Mouse (Mus musculus): Measurements from ENCODE around the gene Ablim1. TPM values are rescaled to one million over a fixed set of nuclear protein-coding genes. Genes with fewer than 3 reads are reported as not detected.

Ablim1 gene
- polyA plus RNA-seq, 1 experiment, result 9.8 TPM

DNA sequence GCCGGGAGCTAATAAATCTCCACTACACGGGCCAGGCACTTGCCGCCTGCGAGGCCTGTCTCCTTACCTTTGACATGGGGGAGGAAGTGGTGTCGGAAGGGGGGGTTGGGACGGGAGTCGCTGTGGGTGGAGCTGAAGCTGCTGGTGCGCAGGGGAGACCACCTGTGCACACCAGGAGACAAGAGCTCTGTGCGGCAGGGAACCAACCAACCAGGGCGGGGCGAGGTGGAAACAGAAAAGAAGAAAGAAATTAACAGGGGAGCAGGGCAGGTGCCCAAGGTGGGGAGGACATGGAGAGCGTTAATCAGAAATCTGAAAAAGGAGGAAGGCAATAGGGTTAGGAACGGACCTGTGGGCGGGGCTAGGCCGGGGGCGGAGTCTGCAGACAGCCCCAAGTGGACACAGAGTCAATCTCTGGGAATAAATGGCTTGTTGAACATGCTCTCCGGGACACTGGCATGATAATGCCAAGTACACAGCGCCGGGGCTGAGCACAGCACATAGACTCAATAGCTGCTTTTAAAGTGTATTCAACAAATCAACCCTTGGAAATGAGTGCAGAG lies 255.6 kb downstream of the Ablim1 start:
- H3K4me3 ChIP-seq (ENCODE audit: insufficient read depth, poor library complexity, severe bottlenecking), result no peak overlapping the region
- H3K79me3 ChIP-seq (ENCODE audit: low read depth), result no peaks in the 10 kb centered on the region
- TF ChIP-seq CEBPB (IDR thresholded peaks at IDR 0.05; ENCODE audit: low read depth) (no peak), CTCF (IDR thresholded peaks at IDR 0.05; ENCODE audit: control insufficient read depth, insufficient read depth, insufficient read length) (no peak), MAX (IDR thresholded peaks at IDR 0.05) (no peak), FOSL1 (IDR thresholded peaks at IDR 0.05; ENCODE audit: insufficient read depth, low read length, poor library complexity, severe bottlenecking) (no peak)
- H3K79me2 ChIP-seq (ENCODE audit: control insufficient read depth, insufficient read depth), result no peaks in the 10 kb centered on the region
- peaks cover 25% of the 10 kb centered on the region for H3K36me3 ChIP-seq (ENCODE audit: control insufficient read depth, insufficient read depth)
- no peak overlapping the region for H3ac ChIP-seq (ENCODE audit: control insufficient read depth, insufficient read length, low read depth)
- no peaks in the 10 kb centered on the region for H3K27me3 ChIP-seq (ENCODE audit: control insufficient read depth, insufficient read depth, insufficient read length)

DNA sequence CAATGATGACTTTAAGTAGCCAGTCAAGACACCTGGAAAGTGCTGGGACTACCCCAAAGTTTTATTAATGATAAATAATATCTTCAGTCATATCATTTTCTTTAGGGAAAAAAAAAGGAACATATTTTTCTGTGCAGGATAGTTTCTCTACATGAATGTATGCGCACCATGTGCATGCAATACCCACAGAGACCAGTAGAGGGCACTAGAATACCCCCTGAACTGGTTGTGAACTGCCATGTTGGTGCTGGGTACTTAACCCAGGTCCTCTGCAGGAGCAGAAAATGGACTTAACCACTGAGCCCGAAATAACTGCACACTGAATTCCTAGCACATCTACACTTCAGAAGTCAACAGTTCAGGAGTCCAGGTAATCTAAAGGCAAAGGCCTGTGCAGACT lies 257.2 kb downstream of the Ablim1 start:
- H3K27me3 ChIP-seq (ENCODE audit: control insufficient read depth, insufficient read depth, insufficient read length), result no peaks in the 10 kb centered on the region
- H3K79me2 ChIP-seq (ENCODE audit: control insufficient read depth, insufficient read depth), result no peaks in the 10 kb centered on the region
- H3K36me3 ChIP-seq (ENCODE audit: control insufficient read depth, insufficient read depth), result peaks cover 30% of the 10 kb centered on the region

DNA sequence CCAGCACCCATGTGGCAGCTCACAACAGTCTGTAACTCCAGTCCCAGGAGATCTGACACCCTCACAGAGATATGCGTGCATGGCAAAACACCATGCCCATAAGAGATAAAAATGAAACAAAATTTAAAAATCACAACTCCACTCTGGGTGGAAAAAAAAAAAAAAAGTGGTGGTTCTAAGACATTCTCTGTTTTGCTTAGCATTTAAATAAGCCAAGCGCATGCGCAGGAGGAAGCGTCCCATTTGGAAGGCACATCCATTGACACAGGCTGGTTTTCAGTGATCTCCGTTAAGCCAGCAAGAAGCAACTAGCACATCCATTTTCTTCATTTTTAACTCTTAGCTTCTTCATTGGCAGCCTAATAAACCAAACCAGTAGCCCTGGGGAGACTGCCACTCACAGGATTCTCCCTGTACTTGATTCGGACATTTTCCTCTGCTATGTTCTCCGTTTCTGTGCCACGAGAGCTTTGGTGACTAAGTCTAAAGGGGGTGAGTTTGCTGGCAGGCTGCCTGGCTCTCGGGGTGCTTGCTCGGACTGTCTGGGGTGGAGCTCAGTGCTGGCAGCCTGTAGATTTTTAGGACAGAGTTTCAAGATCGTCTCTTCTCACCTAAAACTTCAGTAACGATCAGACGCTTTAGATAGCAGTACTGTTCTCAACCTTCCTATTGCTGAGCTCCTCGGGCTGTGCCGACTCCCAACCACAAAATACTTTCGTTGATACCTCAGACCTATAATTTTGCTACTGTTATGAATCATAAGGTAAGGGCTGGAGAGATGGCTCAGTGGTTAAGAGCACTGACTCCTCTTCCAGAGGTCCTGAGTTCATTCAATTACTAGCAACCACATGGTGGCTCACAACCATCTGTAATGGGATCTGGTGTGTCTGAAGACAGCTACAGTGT lies 259.3 kb downstream of the Ablim1 start:
- H3ac ChIP-seq (ENCODE audit: control insufficient read depth, insufficient read length, low read depth), result peak overlapping the region; percentile 19
- H3K4me3 ChIP-seq (ENCODE audit: insufficient read depth, poor library complexity, severe bottlenecking), result no peak overlapping the region
- no peaks in the 10 kb centered on the region for H3K79me3 ChIP-seq (ENCODE audit: low read depth)
- no peaks in the 10 kb centered on the region for H3K79me2 ChIP-seq (ENCODE audit: control insufficient read depth, insufficient read depth)
- H3K27me3 ChIP-seq (ENCODE audit: control insufficient read depth, insufficient read depth, insufficient read length), result no peaks in the 10 kb centered on the region
- TF ChIP-seq MYOD1 (IDR thresholded peaks at IDR 0.05; ENCODE audit: control insufficient read depth, insufficient read length, low read depth), result no peak
- TF ChIP-seq CTCF (IDR thresholded peaks at IDR 0.05; ENCODE audit: control insufficient read depth, insufficient read depth, insufficient read length), result no peak
- TF ChIP-seq USF1 (IDR thresholded peaks at IDR 0.05; ENCODE audit: low read depth), result no peak
- TF ChIP-seq FOSL1 (IDR thresholded peaks at IDR 0.05; ENCODE audit: insufficient read depth, low read length, poor library complexity, severe bottlenecking), result no peak
- no peak for TF ChIP-seq MYOG (IDR thresholded peaks at IDR 0.05; ENCODE audit: control insufficient read depth, extremely low read depth, insufficient read length)
- TF ChIP-seq MAX (IDR thresholded peaks at IDR 0.05), result no peak
- no peak for TF ChIP-seq CEBPB (IDR thresholded peaks at IDR 0.05; ENCODE audit: low read depth)
- H3K36me3 ChIP-seq (ENCODE audit: control insufficient read depth, insufficient read depth), result peaks cover 20% of the 10 kb centered on the region

More for the DNA sequence above, 257.2 kb downstream of the Ablim1 start:
- TF ChIP-seq MYOD1 (IDR thresholded peaks at IDR 0.05; ENCODE audit: control insufficient read depth, insufficient read length, low read depth), result no peak
- TF ChIP-seq FOSL1 (IDR thresholded peaks at IDR 0.05; ENCODE audit: insufficient read depth, low read length, poor library complexity, severe bottlenecking), result no peak
- TF ChIP-seq MYOG (IDR thresholded peaks at IDR 0.05; ENCODE audit: control insufficient read depth, extremely low read depth, insufficient read length), result no peak
- no peak for TF ChIP-seq MAX (IDR thresholded peaks at IDR 0.05)
- no peak for TF ChIP-seq CEBPB (IDR thresholded peaks at IDR 0.05; ENCODE audit: low read depth)
- TF ChIP-seq CTCF (IDR thresholded peaks at IDR 0.05; ENCODE audit: control insufficient read depth, insufficient read depth, insufficient read length), result no peak
- TF ChIP-seq USF1 (IDR thresholded peaks at IDR 0.05; ENCODE audit: low read depth), result no peak
- H3K79me3 ChIP-seq (ENCODE audit: low read depth), result no peaks in the 10 kb centered on the region
- no peak overlapping the region for H3ac ChIP-seq (ENCODE audit: control insufficient read depth, insufficient read length, low read depth)
- no peak overlapping the region for H3K4me3 ChIP-seq (ENCODE audit: insufficient read depth, poor library complexity, severe bottlenecking)

DNA sequence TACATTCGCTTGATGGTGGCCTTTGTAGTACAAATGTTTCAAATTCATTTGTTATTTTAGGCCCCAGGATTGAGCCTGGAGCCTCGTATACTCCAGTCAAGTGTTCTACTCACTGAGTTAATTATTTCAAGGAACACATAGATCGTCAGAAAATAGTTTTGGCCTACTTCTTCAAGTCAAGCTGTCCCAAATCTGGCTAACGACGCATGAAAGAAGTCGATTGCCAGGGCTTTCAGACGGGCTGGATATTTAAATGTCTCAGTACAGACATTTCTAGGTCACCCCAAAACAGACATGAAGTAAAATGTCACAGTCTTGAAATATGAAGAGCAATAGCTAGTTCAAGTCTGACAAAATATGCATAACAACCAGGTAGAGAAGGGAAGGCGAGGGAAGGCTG lies 261.8 kb downstream of the Ablim1 start:
- TF ChIP-seq USF1 (IDR thresholded peaks at IDR 0.05; ENCODE audit: low read depth) (no peak), MAX (IDR thresholded peaks at IDR 0.05) (no peak), FOSL1 (IDR thresholded peaks at IDR 0.05; ENCODE audit: insufficient read depth, low read length, poor library complexity, severe bottlenecking) (no peak), CEBPB (IDR thresholded peaks at IDR 0.05; ENCODE audit: low read depth) (no peak)
- H3ac ChIP-seq (ENCODE audit: control insufficient read depth, insufficient read length, low read depth), result no peak overlapping the region
- no peaks in the 10 kb centered on the region for H3K79me3 ChIP-seq (ENCODE audit: low read depth)

DNA sequence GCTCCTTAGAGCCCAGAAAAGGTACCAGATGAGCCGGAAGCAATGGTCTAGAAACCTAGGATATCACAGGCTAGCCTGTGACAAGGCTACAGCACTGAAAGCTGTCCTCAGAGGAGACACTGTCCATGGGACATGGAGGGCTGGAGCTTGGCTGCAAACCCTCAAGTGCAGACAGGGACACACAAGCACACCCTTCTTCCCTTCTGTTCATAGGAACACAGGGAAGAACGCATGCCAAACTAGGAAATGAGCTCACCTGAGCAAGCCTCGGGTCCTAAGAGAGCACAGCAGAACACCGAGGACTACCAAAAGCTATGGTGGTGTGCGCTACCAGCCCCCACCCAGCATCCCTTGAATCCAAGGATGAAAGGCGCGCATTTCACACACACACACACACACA lies 262.7 kb downstream of the Ablim1 start:
- Histone ChIP-seq H3K4me3 (ENCODE audit: insufficient read depth, poor library complexity, severe bottlenecking) (no peak overlapping the region), H3K79me2 (ENCODE audit: control insufficient read depth, insufficient read depth) (no peaks in the 10 kb centered on the region), H3K27me3 (ENCODE audit: control insufficient read depth, insufficient read depth, insufficient read length) (no peaks in the 10 kb centered on the region), H3K36me3 (ENCODE audit: control insufficient read depth, insufficient read depth) (peaks cover 5% of the 10 kb centered on the region), H3ac (ENCODE audit: control insufficient read depth, insufficient read length, low read depth) (no peak overlapping the region), H3K79me3 (ENCODE audit: low read depth) (no peaks in the 10 kb centered on the region)
- no peak for TF ChIP-seq MYOD1 (IDR thresholded peaks at IDR 0.05; ENCODE audit: control insufficient read depth, insufficient read length, low read depth)

More for the DNA sequence above, 261.8 kb downstream of the Ablim1 start:
- H3K79me2 ChIP-seq (ENCODE audit: control insufficient read depth, insufficient read depth), result no peaks in the 10 kb centered on the region
- H3K4me3 ChIP-seq (ENCODE audit: insufficient read depth, poor library complexity, severe bottlenecking), result no peak overlapping the region
- H3K36me3 ChIP-seq (ENCODE audit: control insufficient read depth, insufficient read depth), result peaks cover 11% of the 10 kb centered on the region
- no peaks in the 10 kb centered on the region for H3K27me3 ChIP-seq (ENCODE audit: control insufficient read depth, insufficient read depth, insufficient read length)

DNA sequence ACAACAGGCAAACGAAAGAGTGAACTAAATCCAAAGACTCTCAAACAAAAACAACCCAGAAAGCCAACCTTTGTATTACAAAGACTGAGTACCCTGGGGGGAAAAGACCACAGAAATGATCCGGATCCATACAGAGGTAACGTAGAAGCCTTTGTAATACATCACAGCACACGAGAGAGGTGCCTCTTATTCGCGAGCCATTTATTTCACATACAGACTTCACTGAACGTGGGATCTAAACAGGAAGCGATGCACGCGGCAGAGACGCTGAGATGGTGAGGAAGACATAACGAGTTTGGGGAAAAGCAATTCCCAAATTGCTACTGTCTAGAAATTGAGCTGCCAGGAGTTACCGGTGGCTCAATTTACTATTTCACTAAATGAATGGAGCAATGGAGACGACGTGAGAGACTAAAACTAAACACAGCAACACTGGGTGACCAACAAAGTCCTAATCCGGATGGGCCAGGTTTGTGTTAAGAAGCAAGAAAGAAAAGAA lies 265.1 kb downstream of the Ablim1 start:
- H3K36me3 ChIP-seq (ENCODE audit: control insufficient read depth, insufficient read depth), result peaks cover 5% of the 10 kb centered on the region
- no peaks in the 10 kb centered on the region for H3K79me3 ChIP-seq (ENCODE audit: low read depth)
- no peak overlapping the region for H3ac ChIP-seq (ENCODE audit: control insufficient read depth, insufficient read length, low read depth)
- TF ChIP-seq CTCF (IDR thresholded peaks at IDR 0.05; ENCODE audit: control insufficient read depth, insufficient read depth, insufficient read length), result no peak
- no peak for TF ChIP-seq USF1 (IDR thresholded peaks at IDR 0.05; ENCODE audit: low read depth)
- TF ChIP-seq MYOG (IDR thresholded peaks at IDR 0.05; ENCODE audit: control insufficient read depth, extremely low read depth, insufficient read length), result no peak
- TF ChIP-seq MYOD1 (IDR thresholded peaks at IDR 0.05; ENCODE audit: control insufficient read depth, insufficient read length, low read depth), result no peak
- TF ChIP-seq MAX (IDR thresholded peaks at IDR 0.05), result no peak
- no peak overlapping the region for H3K4me3 ChIP-seq (ENCODE audit: insufficient read depth, poor library complexity, severe bottlenecking)
- H3K27me3 ChIP-seq (ENCODE audit: control insufficient read depth, insufficient read depth, insufficient read length), result no peaks in the 10 kb centered on the region
- no peaks in the 10 kb centered on the region for H3K79me2 ChIP-seq (ENCODE audit: control insufficient read depth, insufficient read depth)

Measured in C2C12 (cell line).